Mouse (Mus musculus): Measurements from ENCODE around the gene Fam102a. TPM values are rescaled to one million over a fixed set of nuclear protein-coding genes. Genes with fewer than 3 reads are reported as not detected.

Fam102a gene
- polyA plus RNA-seq, 1 experiment from 2014 or later = 9.0 TPM

- Histone ChIP-seq H3K4me2 (peak overlapping the region; percentile 69), H3K9me3 (replicated peaks) (no peaks in the 10 kb centered on the region), H3K9ac (peak overlapping the region; percentile 41; the same call in 1 of the 2 replicates), H3K36me3 (no peaks in the 10 kb centered on the region), H3K4me3 (peak overlapping the region; percentile 30), H3K4me1 (replicated peaks) (peaks cover 21% of the 10 kb centered on the region), H3K27ac (ENCODE audit: poor library complexity, severe bottlenecking) (no peak overlapping the region), H3K27me3 (replicated peaks) (peaks cover 28% of the 10 kb centered on the region)
- ATAC-seq (ENCODE audit: insufficient number of reproducible peaks, low FRiP score) = peak; percentile 74
- 13% methylated on average over 37 of the region's 37 CpGs for WGBS
Measured at GRCm38 (mm10) chr2:32582830-32583799, 48.0 kb downstream of the Fam102a start.

GRCm38 (mm10) chr2:32585149-32585714 lies 50.1 kb downstream of the Fam102a start:
- Histone ChIP-seq H3K27me3 (replicated peaks) (peaks cover 7% of the 10 kb centered on the region; the same call in 1 of the 2 replicates), H3K36me3 (peaks cover 6% of the 10 kb centered on the region), H3K27ac (ENCODE audit: poor library complexity, severe bottlenecking) (no peak overlapping the region), H3K4me3 (no peak overlapping the region), H3K9ac (no peak overlapping the region), H3K4me1 (replicated peaks) (peaks cover 43% of the 10 kb centered on the region), H3K9me3 (replicated peaks) (no peaks in the 10 kb centered on the region), H3K4me2 (no peak overlapping the region)
- 76% methylated on average over 7 of the region's 7 CpGs for WGBS
- no peak for ATAC-seq (ENCODE audit: insufficient number of reproducible peaks, low FRiP score)

GRCm38 (mm10) chr2:32586871-32587351 lies 51.8 kb downstream of the Fam102a start, which contains the start of gene St6galnac4:
TSS of gene St6galnac4 (plus strand) at chr2:32587095.
- under 1% methylated on average over 38 of the region's 38 CpGs for WGBS
- Histone ChIP-seq H3K9me3 (replicated peaks) (no peaks in the 10 kb centered on the region), H3K4me3 (peak within 1 kb of the TSS; percentile 75), H3K27me3 (replicated peaks) (no peaks in the 10 kb centered on the region), H3K27ac (ENCODE audit: poor library complexity, severe bottlenecking) (peak within 1 kb of the TSS; percentile 83), H3K9ac (peak within 1 kb of the TSS; percentile 83), H3K4me1 (replicated peaks) (peaks cover 44% of the 10 kb centered on the region), H3K36me3 (peaks cover 16% of the 10 kb centered on the region), H3K4me2 (peak within 1 kb of the TSS; percentile 86)
- ATAC-seq (ENCODE audit: insufficient number of reproducible peaks, low FRiP score) = peak; percentile 90

- peak; percentile 6; the same call in 1 of the 2 replicates for ATAC-seq (ENCODE audit: insufficient number of reproducible peaks, low FRiP score)
- no peaks in the 10 kb centered on the region for H3K27me3 ChIP-seq (replicated peaks)
- H3K9ac ChIP-seq = peak overlapping the region; percentile 83
- H3K27ac ChIP-seq (ENCODE audit: poor library complexity, severe bottlenecking) = peak overlapping the region; percentile 83
- peaks cover 43% of the 10 kb centered on the region for H3K4me1 ChIP-seq (replicated peaks)
- H3K4me2 ChIP-seq = peak overlapping the region; percentile 86
- peaks cover 25% of the 10 kb centered on the region for H3K36me3 ChIP-seq
- WGBS = 8% methylated on average over 9 of the region's 9 CpGs
- H3K9me3 ChIP-seq (replicated peaks) = no peaks in the 10 kb centered on the region
- peak overlapping the region; percentile 75 for H3K4me3 ChIP-seq
Measured at GRCm38 (mm10) chr2:32587731-32588321, 52.7 kb downstream of the Fam102a start.

GRCm38 (mm10) chr2:32589213-32589795 lies 54.2 kb downstream of the Fam102a start:
- ATAC-seq (ENCODE audit: insufficient number of reproducible peaks, low FRiP score) = no peak
- WGBS = 45% methylated on average over 11 of the region's 11 CpGs
- peaks cover 37% of the 10 kb centered on the region for H3K36me3 ChIP-seq
- peak overlapping the region; percentile 63 for H3K27ac ChIP-seq (ENCODE audit: poor library complexity, severe bottlenecking)
- 0 out of 2 replicates have a peak overlapping the region, but pooled peaks have one; percentile 44 for H3K9ac ChIP-seq
- H3K4me2 ChIP-seq = peak overlapping the region; percentile 86
- no peaks in the 10 kb centered on the region for H3K27me3 ChIP-seq (replicated peaks)
- 0 out of 2 replicates have a peak overlapping the region, but pooled peaks have one; percentile 1 for H3K4me3 ChIP-seq
- H3K4me1 ChIP-seq (replicated peaks) = peaks cover 38% of the 10 kb centered on the region
- H3K9me3 ChIP-seq (replicated peaks) = no peaks in the 10 kb centered on the region

GRCm38 (mm10) chr2:32590224-32590623 lies 55.1 kb downstream of the Fam102a start:
- no peak overlapping the region for H3K27ac ChIP-seq (ENCODE audit: poor library complexity, severe bottlenecking)
- WGBS = 82% methylated on average over 10 of the region's 10 CpGs
- peaks cover 47% of the 10 kb centered on the region for H3K36me3 ChIP-seq
- H3K27me3 ChIP-seq (replicated peaks) = no peaks in the 10 kb centered on the region
- no peaks in the 10 kb centered on the region for H3K9me3 ChIP-seq (replicated peaks)
- H3K4me1 ChIP-seq (replicated peaks) = peaks cover 38% of the 10 kb centered on the region
- ATAC-seq (ENCODE audit: insufficient number of reproducible peaks, low FRiP score) = no peak
- H3K4me2 ChIP-seq = no peak overlapping the region
- no peak overlapping the region for H3K9ac ChIP-seq
- H3K4me3 ChIP-seq = no peak overlapping the region

GRCm38 (mm10) chr2:32591249-32591648 lies 56.1 kb downstream of the Fam102a start:
- Histone ChIP-seq H3K4me3 (no peak overlapping the region), H3K36me3 (peaks cover 57% of the 10 kb centered on the region), H3K9ac (no peak overlapping the region), H3K9me3 (replicated peaks) (no peaks in the 10 kb centered on the region), H3K4me1 (replicated peaks) (peaks cover 38% of the 10 kb centered on the region), H3K27me3 (replicated peaks) (no peaks in the 10 kb centered on the region), H3K4me2 (no peak overlapping the region), H3K27ac (ENCODE audit: poor library complexity, severe bottlenecking) (no peak overlapping the region)
- WGBS = 70% methylated on average over 6 of the region's 6 CpGs
- ATAC-seq (ENCODE audit: insufficient number of reproducible peaks, low FRiP score) = no peak

- peaks cover 70% of the 10 kb centered on the region for H3K36me3 ChIP-seq
- H3K9me3 ChIP-seq (replicated peaks) = no peaks in the 10 kb centered on the region
- H3K4me2 ChIP-seq = no peak overlapping the region
- WGBS = 91% methylated on average over 13 of the region's 13 CpGs
- H3K27me3 ChIP-seq (replicated peaks) = no peaks in the 10 kb centered on the region
- H3K4me1 ChIP-seq (replicated peaks) = peaks cover 6% of the 10 kb centered on the region
- H3K27ac ChIP-seq (ENCODE audit: poor library complexity, severe bottlenecking) = no peak overlapping the region
- no peak overlapping the region for H3K9ac ChIP-seq
- H3K4me3 ChIP-seq = no peak overlapping the region
- ATAC-seq (ENCODE audit: insufficient number of reproducible peaks, low FRiP score) = no peak
Measured at GRCm38 (mm10) chr2:32596725-32597124, 61.6 kb downstream of the Fam102a start.

GRCm38 (mm10) chr2:32597248-32597647 lies 62.1 kb downstream of the Fam102a start:
- Histone ChIP-seq H3K9me3 (replicated peaks) (no peaks in the 10 kb centered on the region), H3K9ac (no peak overlapping the region), H3K27ac (ENCODE audit: poor library complexity, severe bottlenecking) (no peak overlapping the region), H3K27me3 (replicated peaks) (no peaks in the 10 kb centered on the region), H3K4me3 (no peak overlapping the region), H3K4me2 (no peak overlapping the region), H3K4me1 (replicated peaks) (peaks cover 12% of the 10 kb centered on the region), H3K36me3 (peaks cover 68% of the 10 kb centered on the region)
- 84% methylated on average over 5 of the region's 5 CpGs for WGBS
- ATAC-seq (ENCODE audit: insufficient number of reproducible peaks, low FRiP score) = no peak

GRCm38 (mm10) chr2:32597699-32598098 lies 62.6 kb downstream of the Fam102a start:
- Histone ChIP-seq H3K4me3 (no peak overlapping the region), H3K27me3 (replicated peaks) (no peaks in the 10 kb centered on the region), H3K9me3 (replicated peaks) (no peaks in the 10 kb centered on the region), H3K9ac (no peak overlapping the region), H3K27ac (ENCODE audit: poor library complexity, severe bottlenecking) (no peak overlapping the region), H3K4me1 (replicated peaks) (peaks cover 16% of the 10 kb centered on the region), H3K4me2 (no peak overlapping the region), H3K36me3 (peaks cover 63% of the 10 kb centered on the region)
- WGBS = 89% methylated on average over 5 of the region's 5 CpGs
- ATAC-seq (ENCODE audit: insufficient number of reproducible peaks, low FRiP score) = no peak
